Mouse (Mus musculus) CD8-positive naive resting alpha-beta T cell, adult 57 days (primary cell): Measurements from ENCODE around the gene Rnf130. TPM values are rescaled to one million over a fixed set of nuclear protein-coding genes. Genes with fewer than 3 reads are reported as not detected.

Source experiments
- total RNA-seq: library from RNA; stranded (reverse); gene quantifications from one replicate; pipeline ENCODE4 v1.2.4, GENCODE M21; 2023

The Rnf130 gene
- 25.3 TPM for total RNA-seq

DNA sequence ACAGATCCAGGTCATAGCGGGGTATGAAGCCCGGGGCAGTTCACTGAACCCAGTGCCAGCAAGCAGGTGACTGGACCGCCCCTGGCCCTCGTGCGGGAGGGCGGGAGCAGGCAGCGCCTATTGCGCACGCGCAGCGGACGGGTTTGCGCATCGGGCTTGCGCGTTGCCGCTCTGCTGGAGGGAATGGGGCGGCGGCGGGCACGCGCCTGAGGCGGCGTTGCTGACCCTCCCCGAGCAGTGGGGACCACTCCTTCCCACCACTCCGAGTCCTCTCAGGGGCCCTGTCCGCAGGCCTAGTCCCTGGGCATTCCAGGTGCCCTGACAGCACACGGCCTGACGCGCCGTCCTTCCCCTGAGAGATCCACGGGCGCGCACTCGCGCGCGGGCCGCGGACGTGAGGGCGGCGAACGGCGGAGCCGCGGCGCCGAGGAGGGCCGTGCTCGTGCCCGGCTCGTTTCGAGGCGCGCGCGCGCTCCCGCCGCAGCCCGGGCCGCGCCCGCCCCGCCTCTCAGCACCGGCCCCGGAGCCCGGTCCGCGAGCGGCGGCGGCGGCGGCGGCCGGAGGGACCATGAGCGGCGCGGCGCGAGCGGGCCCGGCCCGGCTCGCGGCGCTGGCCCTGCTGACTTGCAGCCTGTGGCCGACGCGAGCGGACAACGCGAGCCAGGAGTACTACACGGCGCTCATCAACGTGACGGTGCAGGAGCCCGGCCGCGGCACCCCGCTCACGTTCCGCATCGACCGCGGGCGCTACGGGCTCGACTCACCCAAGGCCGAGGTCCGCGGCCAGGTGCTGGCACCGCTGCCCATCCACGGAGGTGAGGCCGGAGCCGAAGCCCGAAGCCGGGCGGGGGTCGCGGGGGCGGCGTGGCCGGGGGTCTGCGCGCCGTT is at the start of gene Rnf130:
Gene Rnf130 (plus strand): TSS at position 514 of the 888 bp plus-strand sequence.

DNA sequence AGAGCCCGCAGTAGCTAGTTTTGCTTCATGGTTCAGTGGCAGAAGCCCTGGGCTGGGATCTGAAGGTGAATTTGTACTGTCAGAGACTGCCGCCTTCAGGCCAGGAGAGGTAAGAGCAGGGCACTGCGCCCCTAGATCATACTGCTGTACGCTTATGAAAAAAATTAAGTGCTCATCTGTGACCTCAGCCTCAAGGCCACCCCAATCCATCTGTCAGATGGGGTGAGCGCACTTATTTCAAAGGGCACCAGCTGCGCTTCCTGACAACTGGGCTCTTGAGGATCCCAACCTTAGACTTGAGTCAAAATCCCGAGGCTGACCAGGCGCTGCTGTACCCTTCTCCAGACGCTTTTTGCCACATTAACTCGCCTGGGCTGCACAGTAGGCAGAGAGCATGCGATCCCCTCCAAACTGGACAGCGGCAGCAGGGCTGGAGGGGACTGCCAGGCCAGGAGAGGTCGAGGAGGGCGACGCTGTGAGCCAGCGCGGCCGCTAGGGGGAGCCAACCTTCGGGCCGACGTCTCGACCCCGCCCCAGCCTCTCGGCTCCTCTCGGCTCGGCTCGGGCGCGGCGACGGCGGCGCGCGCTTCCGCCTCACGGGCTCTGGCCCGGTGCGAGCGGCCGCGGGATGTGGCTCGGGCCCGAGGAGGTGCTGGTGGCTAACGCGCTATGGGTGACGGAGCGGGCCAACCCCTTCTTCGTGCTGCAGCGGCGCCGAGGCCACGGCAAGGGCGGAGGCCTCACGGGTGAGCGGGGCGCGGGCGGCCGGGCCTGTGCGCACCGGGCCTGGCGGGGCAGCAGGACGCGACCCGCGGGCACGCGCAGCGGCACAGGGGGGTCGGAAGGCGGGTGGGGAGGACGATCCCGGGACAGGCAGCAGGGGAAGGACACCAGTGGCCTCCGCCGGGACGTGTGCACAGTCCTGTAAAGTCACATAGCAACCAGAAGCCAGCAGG is 105.9 kb downstream of the Rnf130 start, which contains the start of gene Tbc1d9b:
Gene Tbc1d9b (plus strand): TSS at position 586 of the 956 bp plus-strand sequence.

Other genes starting within 250 kb of the Rnf130 start
- 0.21 TPM for gene Gfpt2, start 231.2 kb upstream of the Rnf130 start, total RNA-seq
- gene Mapk9, start 178.6 kb upstream of the Rnf130 start, total RNA-seq, result 46.1 TPM
- not detected for gene Rasgef1c, start 123.5 kb upstream of the Rnf130 start, total RNA-seq
- gene Tbc1d9b, start 106.0 kb downstream of the Rnf130 start, total RNA-seq, result 57.2 TPM
- gene Mrnip, start 149.1 kb downstream of the Rnf130 start, total RNA-seq, result 2.9 TPM
- 429 TPM for gene Sqstm1, start 185.5 kb downstream of the Rnf130 start, total RNA-seq
- gene Mgat4b, start 185.5 kb downstream of the Rnf130 start, total RNA-seq, result 7.1 TPM
- 0.98 TPM for gene Ltc4s, start 213.3 kb downstream of the Rnf130 start, total RNA-seq